Mouse (Mus musculus) Patski (cell line): ENCODE data around the gene Aplp2. TPM values are rescaled to one million over a fixed set of nuclear protein-coding genes. Genes with fewer than 3 reads are reported as not detected.
A peak's percentile ranks its signal among the peaks of the same experiment; 100 is the strongest.

Source experiments
- ATAC-seq: fragments of 100-300 bp; one replicate; pipeline ENCODE4 v1.8.0; 2021
- CTCF ChIA-PET: fragments of 350-600 bp; sonication (Branson Sonifier 250); formaldehyde crosslinking; loops from one replicate; lab custom pipeline; 2022; ENCODE audit warnings: inconsistent platforms; lab: Charles Lee
- POLR2A ChIA-PET: fragments of 350-600 bp; sonication (Branson Sonifier 250); formaldehyde crosslinking; loops from one replicate; lab custom pipeline; 2022; ENCODE audit warnings: antibody characterized with exemption, inconsistent platforms; lab: Charles Lee
- DNase-seq: peaks from one replicate; pipeline ENCODE4 v3.0.0-alpha.2; 2011; ENCODE audit warnings: low read depth, low spot score
- H3K27me3 ChIP-seq: fragments of 371-371 bp; one replicate; pipeline ENCODE4 v1.5.1; 2021
- CTCF ChIP-seq: fragments of 100-300 bp; IDR thresholded peaks from one replicate; pipeline ENCODE4 v1.5.1; 2021
- in situ Hi-C: fragments of 300-500 bp; cut with MboI; formaldehyde crosslinking; loops from 3 replicates; pipeline ENCODE4 v1.11.1; 2018; ENCODE audit warnings: low pct_unique_long_range_greater_than_20kb, mixed read lengths
- polyA plus RNA-seq: library from polyadenylated mRNA; unstranded; gene quantifications from one replicate; pipeline ENCODE4 v1.2.3, GENCODE M21; 2021

The Aplp2 gene
- polyA plus RNA-seq, 1 experiment from 2014 or later, result 755 TPM

GRCm38 (mm10) chr9:31225808-31226207 is 14.2 kb upstream of the Aplp2 start:
- no peak for ATAC-seq
- TF ChIP-seq CTCF, result no peak
- CTCF ChIA-PET, result interaction anchor here (1.6 kb wide), 1 partner anchor 9 kb away, joined by 3 read pairs; no protein-coding TSS in a partner anchor
- DNase-seq, result no peak
- in situ Hi-C loops, result no loop called here
- POLR2A ChIA-PET, result no interaction called here
- H3K27me3 ChIP-seq, result no peaks in the 10 kb centered on the region

GRCm38 (mm10) chr9:31223475-31223874 is 11.9 kb upstream of the Aplp2 start:
- ATAC-seq, result no peak
- POLR2A ChIA-PET, result no interaction called here
- no peaks in the 10 kb centered on the region for H3K27me3 ChIP-seq
- CTCF ChIA-PET, result no interaction called here
- TF ChIP-seq CTCF, result no peak
- in situ Hi-C loops, result no loop called here
- DNase-seq, result no peak

- CTCF ChIA-PET, result no interaction called here
- DNase-seq (no peak), ATAC-seq (no peak)
- no peaks in the 10 kb centered on the region for H3K27me3 ChIP-seq
- POLR2A ChIA-PET, result no interaction called here
- TF ChIP-seq CTCF, result no peak
- in situ Hi-C loops, result no loop called here
Observed at GRCm38 (mm10) chr9:31221170-31221569, 9.6 kb upstream of the Aplp2 start.

- CTCF ChIA-PET, result interaction anchor here (0.8 to 1.6 kb wide), 6 partner anchors 7 to 131 kb away, joined by 3 to 4 read pairs (median 4); partner anchors contain the start of gene Prdm10
- POLR2A ChIA-PET, result no interaction called here
- peak; percentile 73 for DNase-seq
- peak; percentile 69 for ATAC-seq
- TF ChIP-seq CTCF, result no peak
- no peaks in the 10 kb centered on the region for H3K27me3 ChIP-seq
- in situ Hi-C loops, result loop anchor here (5.0 kb wide), 1 partner anchor 64 kb away; the partner anchor contains the start of gene Prdm10
Observed at GRCm38 (mm10) chr9:31217631-31218380, 6.2 kb upstream of the Aplp2 start.

GRCm38 (mm10) chr9:31212500-31213008 is 939 bp upstream of the Aplp2 start:
- POLR2A ChIA-PET, result no interaction called here
- ATAC-seq (no peak), DNase-seq (no peak)
- no peak for TF ChIP-seq CTCF
- in situ Hi-C loops, result no loop called here
- H3K27me3 ChIP-seq, result no peaks in the 10 kb centered on the region
- CTCF ChIA-PET, result no interaction called here

- ATAC-seq (peak; percentile 36), DNase-seq (no peak)
- no peaks in the 10 kb centered on the region for H3K27me3 ChIP-seq
- in situ Hi-C loops, result no loop called here
- CTCF ChIA-PET, result no interaction called here
- TF ChIP-seq CTCF, result no peak
- POLR2A ChIA-PET, result interaction anchor here (0.6 to 2.3 kb wide), 6 partner anchors 12 to 1025 kb away, joined by 3 to 12 read pairs (median 4); partner anchors contain the start of gene Prdm10
Observed at GRCm38 (mm10) chr9:31210749-31211689, 596 bp downstream of the Aplp2 start.

- no peaks in the 10 kb centered on the region for H3K27me3 ChIP-seq
- TF ChIP-seq CTCF, result no peak
- POLR2A ChIA-PET, result interaction anchor here (1.1 to 2.3 kb wide), 3 partner anchors 11 to 70 kb away, joined by 3 to 12 read pairs (median 5); partner anchors contain the start of gene Prdm10
- CTCF ChIA-PET, result no interaction called here
- ATAC-seq (no peak), DNase-seq (no peak)
- in situ Hi-C loops, result no loop called here
Observed at GRCm38 (mm10) chr9:31210163-31210562, 1.5 kb downstream of the Aplp2 start.

GRCm38 (mm10) chr9:31209502-31209901 is 2.1 kb downstream of the Aplp2 start:
- ATAC-seq, result no peak
- ChIA-PET CTCF (no interaction called here), POLR2A (interaction anchor here (2.1 to 2.3 kb wide), 2 partner anchors 62 to 71 kb away, joined by 5 to 12 read pairs; partner anchors contain the start of gene Prdm10)
- in situ Hi-C loops, result no loop called here
- no peak for TF ChIP-seq CTCF
- no peak for DNase-seq
- H3K27me3 ChIP-seq, result no peaks in the 10 kb centered on the region

GRCm38 (mm10) chr9:31207732-31208131 is 3.9 kb downstream of the Aplp2 start:
- TF ChIP-seq CTCF, result no peak
- ChIA-PET CTCF (interaction anchor here (1.2 kb wide), 1 partner anchor 28 kb away, joined by 3 read pairs; no protein-coding TSS in a partner anchor), POLR2A (no interaction called here)
- in situ Hi-C loops, result no loop called here
- no peak for ATAC-seq
- no peaks in the 10 kb centered on the region for H3K27me3 ChIP-seq
- no peak for DNase-seq

GRCm38 (mm10) chr9:31204722-31205121 is 6.9 kb downstream of the Aplp2 start:
- no peak for DNase-seq

More at GRCm38 (mm10) chr9:31204722-31205121, 6.9 kb downstream of the Aplp2 start:
- ChIA-PET POLR2A (no interaction called here), CTCF (interaction anchor here (0.9 kb wide), 1 partner anchor 49 kb away, joined by 3 read pairs; no protein-coding TSS in a partner anchor)
- no peaks in the 10 kb centered on the region for H3K27me3 ChIP-seq
- peak; percentile 22 for TF ChIP-seq CTCF
- ATAC-seq, result peak; percentile 2
- in situ Hi-C loops, result no loop called here
